Mouse (Mus musculus) frontal cortex, postnatal 36 days (tissue): ENCODE results near the gene Tbx22.

Experiments used
- DNase-seq, 2 experiments: peaks; one replicate each; pipeline ENCODE4 v3.0.0; 2022; ENCODE audit warnings: low spot score in 2 of 2

The Tbx22 gene

GRCm38 (mm10) chrX:107667664-107668063 is at the start of gene Tbx22:
Gene Tbx22, plus strand, starts transcription at chrX:107667964.
- DNase-seq: no peak

GRCm38 (mm10) chrX:107668677-107669076 is 913 bp downstream of the Tbx22 start:
- DNase-seq: no peak

- no peak for DNase-seq
These were observed 11.4 kb downstream of the Tbx22 start for GRCm38 (mm10) chrX:107679203-107679602.

- no peak for DNase-seq
These were observed 40.8 kb downstream of the Tbx22 start for GRCm38 (mm10) chrX:107708584-107708983.

- no peak for DNase-seq
These were observed 55.8 kb downstream of the Tbx22 start for GRCm38 (mm10) chrX:107723541-107723940.
